In genomic region chr14:79658748-79659508, GRCm38 (mm10) we compare ENCODE assay signal across 14 mouse cellular contexts. TPM values are rescaled to one million over a fixed set of nuclear protein-coding genes. Genes with fewer than 3 reads are reported as not detected.
DNase-seq lines count a peak whose midpoint lies in the region; ATAC-seq and TF ChIP-seq lines count a peak whose summit lies in the region.
"Had no signal": no experiment of that assay in that cellular context is flagged by ENCODE, and none has a peak within 500 bp of the region (broad histone marks: within the 10 kb centered on the region; RNA-seq: fewer than 3 reads in every experiment).

No protein-coding gene starts in this region.

- H3K27me3 ChIP-seq in embryonic facial prominence, embryonic 15.5 days: peaks cover 6% of the 10 kb centered on the region
- peaks cover 7% of the 10 kb centered on the region; the same call in 1 of the 2 replicates for H3K27me3 ChIP-seq in hindbrain, embryonic 12.5 days
- H3K27me3 ChIP-seq in neural tube, embryonic 13.5 days: no peaks in the 10 kb centered on the region
- no peaks in the 10 kb centered on the region for H3K27me3 ChIP-seq in lung, postnatal 0 days (replicated peaks; ENCODE audit: insufficient read depth, low read length)
- H3K27me3 ChIP-seq: liver, embryonic 13.5 days had no signal

- TF ChIP-seq CTCF in left cerebral cortex, adult 2 months (IDR thresholded peaks at IDR 0.05): no peak
- TF ChIP-seq CTCF in lung, postnatal 0 days (IDR thresholded peaks at IDR 0.05): no peak

- H3K36me3 ChIP-seq in embryonic facial prominence, embryonic 15.5 days: no peaks in the 10 kb centered on the region
- H3K36me3 ChIP-seq in hindbrain, embryonic 12.5 days: no peaks in the 10 kb centered on the region
- H3K36me3 ChIP-seq in neural tube, embryonic 13.5 days: no peaks in the 10 kb centered on the region
- H3K36me3 ChIP-seq in lung, postnatal 0 days (ENCODE audit: insufficient read depth, low read length): no peaks in the 10 kb centered on the region
- H3K36me3 ChIP-seq: liver, embryonic 13.5 days had no signal

- no peak overlapping the region for H3K9ac ChIP-seq in embryonic facial prominence, embryonic 15.5 days
- no peak overlapping the region for H3K9ac ChIP-seq in hindbrain, embryonic 12.5 days
- 0 out of 2 replicates have a peak overlapping the region, but pooled peaks have one; percentile 34 for H3K9ac ChIP-seq in neural tube, embryonic 13.5 days
- H3K9ac ChIP-seq in lung, postnatal 0 days (replicated peaks; ENCODE audit: low read depth): no peak overlapping the region
- H3K9ac ChIP-seq: liver, embryonic 13.5 days had no signal

- no peak overlapping the region for H3K4me3 ChIP-seq in left cerebral cortex, adult 2 months
- H3K4me3 ChIP-seq in embryonic facial prominence, embryonic 15.5 days (replicated peaks): no peak overlapping the region
- no peak overlapping the region for H3K4me3 ChIP-seq in hindbrain, embryonic 12.5 days
- H3K4me3 ChIP-seq in neural tube, embryonic 13.5 days: no peak overlapping the region
- H3K4me3 ChIP-seq in lung, postnatal 0 days (ENCODE audit: low read depth, low read length): no peak overlapping the region
- H3K4me3 ChIP-seq: liver, embryonic 13.5 days had no signal

- TF ChIP-seq EP300 in lung, postnatal 0 days (IDR thresholded peaks at IDR 0.05): no peak

- no peak for DNase-seq in left cerebral cortex, adult 2 months (ENCODE audit: extremely low spot score in 1 of 2, low spot score in 2 of 2)
- no peak for DNase-seq in left cerebral cortex, adult 8-10 months (ENCODE audit: low spot score in 2 of 2)
- DNase-seq in lung, postnatal 0 days (ENCODE audit: low spot score): no peak
- no peak for DNase-seq in spleen, postnatal 36 days (ENCODE audit: low spot score in 2 of 2)
- DNase-seq: adrenal gland, postnatal 14 days; kidney, adult 11 months; kidney, postnatal 4 days; liver, embryonic 13.5 days; lung, postnatal 10 days; thymus, adult 18-20 months had no signal

- intact Hi-C loops in left cerebral cortex, adult 2 months (cut with DNase I): loop anchor here (5.0 to 10.0 kb wide), 2 partner anchors 113 to 366 kb away; partner anchors contain the start of gene Pcdh8

- no peak overlapping the region for H3K4me2 ChIP-seq in embryonic facial prominence, embryonic 15.5 days (replicated peaks)
- no peak overlapping the region for H3K4me2 ChIP-seq in hindbrain, embryonic 12.5 days (replicated peaks)
- no peak overlapping the region for H3K4me2 ChIP-seq in neural tube, embryonic 13.5 days
- H3K4me2 ChIP-seq in lung, postnatal 0 days (replicated peaks; ENCODE audit: low read depth, low read length): no peak overlapping the region
- H3K4me2 ChIP-seq: liver, embryonic 13.5 days had no signal

- no peak for ATAC-seq in embryonic facial prominence, embryonic 15.5 days (ENCODE audit: insufficient number of reproducible peaks, low FRiP score, low TSS enrichment, low read depth)
- peak; percentile 61 for ATAC-seq in hindbrain, embryonic 12.5 days (ENCODE audit: low FRiP score)
- ATAC-seq in neural tube, embryonic 13.5 days (ENCODE audit: low read depth): peak; percentile 57
- ATAC-seq in lung, postnatal 0 days: no peak

- WGBS in embryonic facial prominence, embryonic 15.5 days: 75% methylated on average over 6 of the region's 6 CpGs
- WGBS in hindbrain, embryonic 12.5 days: 58% methylated on average over 6 of the region's 6 CpGs
- 43% methylated on average over 6 of the region's 6 CpGs for WGBS in neural tube, embryonic 13.5 days
- 74% methylated on average over 6 of the region's 6 CpGs for WGBS in lung, postnatal 0 days

- H3K9me3 ChIP-seq in embryonic facial prominence, embryonic 15.5 days (replicated peaks): no peaks in the 10 kb centered on the region
- H3K9me3 ChIP-seq in hindbrain, embryonic 12.5 days (replicated peaks): no peaks in the 10 kb centered on the region
- H3K9me3 ChIP-seq in neural tube, embryonic 13.5 days: no peaks in the 10 kb centered on the region
- H3K9me3 ChIP-seq in lung, postnatal 0 days (ENCODE audit: low read length): no peaks in the 10 kb centered on the region
- H3K9me3 ChIP-seq: liver, embryonic 13.5 days had no signal

- H3K27ac ChIP-seq in left cerebral cortex, adult 2 months: peak overlapping the region; percentile 71
- H3K27ac ChIP-seq in embryonic facial prominence, embryonic 15.5 days (replicated peaks): peak overlapping the region; percentile 48
- peak overlapping the region; percentile 79; the same call in 1 of the 2 replicates for H3K27ac ChIP-seq in hindbrain, embryonic 12.5 days
- H3K27ac ChIP-seq in neural tube, embryonic 13.5 days (replicated peaks): peak overlapping the region; percentile 81
- no peak overlapping the region for H3K27ac ChIP-seq in lung, postnatal 0 days (ENCODE audit: low read length)
- H3K27ac ChIP-seq: liver, embryonic 13.5 days had no signal

- peaks cover 6% of the 10 kb centered on the region for H3K4me1 ChIP-seq in embryonic facial prominence, embryonic 15.5 days
- peaks cover 30% of the 10 kb centered on the region for H3K4me1 ChIP-seq in hindbrain, embryonic 12.5 days
- peaks cover 47% of the 10 kb centered on the region for H3K4me1 ChIP-seq in neural tube, embryonic 13.5 days (replicated peaks)
- 0 out of 2 replicates have a peak, but pooled peaks cover 3% of the 10 kb centered on the region for H3K4me1 ChIP-seq in lung, postnatal 0 days (ENCODE audit: insufficient read depth, low read depth, low read length)

RNA-seq across cellular contexts. Expression of gene Cnmd, which starts 3.0 kb away (rescaled TPM):
- total RNA-seq in left cerebral cortex, adult 2 months (2021): 1 to 10 TPM in 1 of 2 experiments, under 1 TPM in 1; 0.59 to 1.5 TPM
- total RNA-seq in left cerebral cortex, adult 8-10 months (2022): 1 to 10 TPM; 1.2 to 2.7 (median 1.8) TPM
- polyA plus RNA-seq in embryonic facial prominence, embryonic 15.5 days (2015; fragmentation: Nextera tagmentation; extraction: Ambion mirVana): 84.7 and 137 TPM in 2 replicates
- 66.9 and 90.7 TPM in 2 replicates for polyA plus RNA-seq in hindbrain, embryonic 12.5 days (2016; fragmentation: Nextera tagmentation; extraction: Ambion mirVana)
- 25.6 and 32.1 TPM in 2 replicates for polyA plus RNA-seq in neural tube, embryonic 13.5 days (2015; fragmentation: Nextera tagmentation; extraction: Ambion mirVana)
- 0.23 and 0.26 TPM in 2 replicates for polyA plus RNA-seq in lung, postnatal 0 days (2015; fragmentation: Nextera tagmentation; extraction: Ambion mirVana)
- total RNA-seq: MEL had no signal
- polyA plus RNA-seq: liver, embryonic 13.5 days had no signal

Comparison
In these comparisons a context has a peak if more than half of its experiments do, and no peak if none do; other contexts are left out.
1. ATAC-seq: peak in hindbrain, embryonic 12.5 days (single experiment) and neural tube, embryonic 13.5 days (single experiment); none in embryonic facial prominence, embryonic 15.5 days (single experiment) and lung, postnatal 0 days (single experiment).
2. RNA of gene Cnmd, which starts 3.0 kb away (polyA plus RNA-seq): 84.7 to 137 TPM in embryonic facial prominence, embryonic 15.5 days, 66.9 to 90.7 TPM in hindbrain, embryonic 12.5 days and 25.6 to 32.1 TPM in neural tube, embryonic 13.5 days; 0.23 to 0.26 TPM in lung, postnatal 0 days; every median in the first group is over 10 times any median in the second.